Mouse (Mus musculus) lung, postnatal 0 days (tissue): ENCODE data around the gene Rpl9-ps1. TPM values are rescaled to one million over a fixed set of nuclear protein-coding genes. Genes with fewer than 3 reads are reported as not detected.

Experiments used
- ATAC-seq: fragments of 200-750 bp; cut with Nextera tagmentation; 2 replicates; pipeline ENCODE4 v1.8.0; 2017; ENCODE audit warnings: moderate library complexity
- DNase-seq: peaks from one replicate; pipeline ENCODE4 v3.0.0-alpha.2; 2016; ENCODE audit warnings: low spot score
- H3K27ac ChIP-seq: fragments of 300-500 bp; sonication (generic); 2 replicates; pipeline ENCODE4 v1.5.1; 2014; ENCODE audit warnings: antibody characterized with exemption, mild to moderate bottlenecking, low read length, mixed read lengths
- H3K27me3 ChIP-seq: fragments of 300-500 bp; sonication (generic); replicated peaks from 2 replicates; pipeline ENCODE4 v1.6.1; 2014; ENCODE audit warnings: low read length, mixed read lengths; ENCODE audit not compliant: insufficient read depth
- H3K36me3 ChIP-seq: fragments of 300-500 bp; sonication (generic); 2 replicates; pipeline ENCODE4 v1.6.1; 2014; ENCODE audit warnings: low read length, mixed read lengths; ENCODE audit not compliant: insufficient read depth
- H3K4me1 ChIP-seq: fragments of 300-500 bp; sonication (generic); 2 replicates; pipeline ENCODE4 v1.6.1; 2014; ENCODE audit warnings: antibody characterized with exemption, low read depth, low read length, mixed read lengths; ENCODE audit not compliant: insufficient read depth
- H3K4me2 ChIP-seq: fragments of 300-500 bp; sonication (generic); replicated peaks from 2 replicates; pipeline ENCODE4 v1.6.1; 2014; ENCODE audit warnings: low read depth, mild to moderate bottlenecking, low read length, moderate library complexity, mixed read lengths
- H3K4me3 ChIP-seq: fragments of 300-500 bp; sonication (generic); 2 replicates; pipeline ENCODE4 v1.5.1; 2014; ENCODE audit warnings: low read depth, low read length
- H3K9ac ChIP-seq: fragments of 300-500 bp; sonication (generic); replicated peaks from 2 replicates; pipeline ENCODE4 v1.6.1; 2014; ENCODE audit warnings: low read depth, mild to moderate bottlenecking
- H3K9me3 ChIP-seq: fragments of 300-500 bp; sonication (generic); 2 replicates; pipeline ENCODE4 v1.6.1; 2016; ENCODE audit warnings: low read length, mixed read lengths
- CTCF ChIP-seq: IDR thresholded peaks from 2 replicates; pipeline ENCODE4 v1.5.1; 2016; ENCODE audit warnings: antibody characterized with exemption, mild to moderate bottlenecking
- EP300 ChIP-seq: IDR thresholded peaks from 2 replicates; pipeline ENCODE4 v1.6.1; 2016; ENCODE audit warnings: antibody characterized with exemption, mild to moderate bottlenecking, control low read depth
- WGBS: fragments of 180-500 bp; shearing (Covaris S2); extraction: QIAGEN DNeasy Blood & Tissue Kit; methylation state at CpG from one replicate; pipeline ENCODE4 v1.1.7; 2014; 5-methylcytosine and 5-hydroxymethylcytosine counted together
- polyA plus RNA-seq: library from polyadenylated mRNA; unstranded; fragments of >200 nt; fragmentation: Nextera tagmentation; extraction: Ambion mirVana; gene quantifications from 2 replicates; pipeline ENCODE4 v1.2.1, GENCODE M21; 2015

The Rpl9-ps1 gene
- polyA plus RNA-seq, 1 experiment from 2014 or later: not detected

DNA sequence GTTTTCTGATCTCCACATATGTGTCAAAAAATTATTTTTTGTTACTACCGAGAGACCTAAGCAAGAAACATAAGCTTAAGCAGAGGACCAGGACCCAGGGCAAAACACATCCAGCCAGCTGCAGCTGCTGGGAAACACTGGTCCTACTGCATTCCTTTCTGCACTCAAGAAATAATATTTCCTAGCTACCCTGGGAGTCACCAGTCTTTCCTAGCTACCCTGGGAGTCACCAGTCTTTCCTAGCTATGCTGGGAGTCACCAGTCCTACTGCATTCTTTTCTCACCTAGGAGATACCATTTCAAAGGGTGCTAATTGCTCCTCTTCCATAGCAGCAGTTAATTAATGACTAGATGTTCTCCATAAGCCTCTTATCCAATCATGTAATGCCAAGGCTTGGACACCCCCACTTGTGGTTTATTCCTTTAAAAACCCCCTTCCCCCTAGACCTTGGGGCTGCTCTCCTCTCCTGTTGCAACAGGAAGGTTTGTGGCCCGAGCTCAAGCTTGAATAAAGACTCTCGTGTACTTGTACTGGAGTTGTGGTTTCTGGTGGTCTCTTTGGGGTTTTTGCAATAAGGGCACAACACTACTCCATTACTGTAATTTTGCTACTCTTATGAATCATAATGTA lies 47.1 kb downstream of the Rpl9-ps1 start:
- Histone ChIP-seq H3K9me3 (no peaks in the 10 kb centered on the region), H3K9ac (no peak overlapping the region), H3K4me3 (no peak overlapping the region), H3K36me3 (no peaks in the 10 kb centered on the region), H3K4me2 (no peak overlapping the region), H3K27ac (no peak overlapping the region), H3K27me3 (no peaks in the 10 kb centered on the region), H3K4me1 (no peaks in the 10 kb centered on the region)
- peak; percentile 59 for DNase-seq
- no peak for TF ChIP-seq EP300
- TF ChIP-seq CTCF: no peak
- WGBS: 56% methylated on average over 3 of the region's 3 CpGs
- ATAC-seq: peak; percentile 76

DNA sequence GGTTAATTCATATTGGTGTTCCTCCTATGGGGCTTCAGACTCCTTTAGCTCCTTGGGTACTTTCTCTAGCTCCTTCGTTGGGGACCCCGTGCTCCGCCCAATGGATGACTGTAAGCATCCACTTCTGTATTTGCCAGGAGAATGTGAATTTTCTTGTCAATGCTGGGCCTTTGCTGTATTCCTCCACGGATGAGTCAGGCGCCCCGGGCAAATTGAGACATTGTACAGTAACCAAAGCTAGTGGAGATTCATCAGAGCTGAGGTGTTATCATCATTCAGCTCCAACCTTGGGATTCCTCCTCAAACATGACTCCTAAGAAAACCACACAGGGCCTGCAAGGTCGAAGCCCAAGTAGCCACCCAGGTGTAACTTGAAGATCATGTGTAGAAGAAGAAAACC lies 47.6 kb downstream of the Rpl9-ps1 start:
- Histone ChIP-seq H3K4me2 (no peak overlapping the region), H3K4me3 (no peak overlapping the region), H3K9me3 (no peaks in the 10 kb centered on the region), H3K36me3 (no peaks in the 10 kb centered on the region), H3K4me1 (no peaks in the 10 kb centered on the region), H3K27me3 (no peaks in the 10 kb centered on the region), H3K9ac (no peak overlapping the region), H3K27ac (no peak overlapping the region)
- TF ChIP-seq CTCF (no peak), EP300 (no peak)
- DNase-seq: no peak
- ATAC-seq: no peak
- WGBS: 79% methylated on average over 7 of the region's 7 CpGs

DNA sequence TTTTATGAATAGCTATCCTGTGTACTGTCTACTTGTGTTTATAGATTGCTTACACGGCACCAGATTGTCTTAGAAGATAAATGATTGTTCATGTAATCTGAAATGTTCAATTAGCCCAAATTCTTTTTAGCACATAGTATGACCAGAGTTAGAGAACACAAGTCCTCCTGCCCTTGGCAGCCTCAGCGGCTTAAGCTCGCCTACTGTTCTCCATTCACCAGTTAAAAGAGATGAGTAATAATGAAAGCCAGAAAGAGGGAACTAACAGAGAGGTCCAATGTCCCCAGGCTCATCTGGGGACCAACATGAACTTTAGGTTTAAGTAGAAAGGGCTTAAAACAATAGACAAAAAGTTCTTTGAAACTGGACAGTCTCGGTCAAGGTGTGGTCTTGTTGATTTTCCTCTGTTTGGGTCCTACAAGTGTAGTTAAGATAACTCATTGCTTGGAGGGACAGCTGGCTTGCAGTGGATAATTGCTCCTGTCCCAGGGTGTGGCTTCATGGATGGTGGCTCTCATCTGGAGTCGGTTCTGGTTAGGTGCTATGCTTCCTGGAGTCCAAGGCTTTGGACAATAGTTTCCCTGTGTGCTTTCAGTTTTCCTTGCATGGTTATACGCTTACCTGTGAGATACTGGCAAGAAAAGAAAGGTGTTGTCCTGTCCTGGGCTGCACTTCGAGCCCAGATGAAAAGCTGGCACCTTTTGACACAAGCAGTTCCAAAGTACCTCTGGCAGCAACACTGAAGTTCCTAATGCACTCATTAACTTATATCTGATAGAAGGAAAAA lies 49.6 kb downstream of the Rpl9-ps1 start:
- DNase-seq (peak; percentile 42), ATAC-seq (no peak)
- Histone ChIP-seq H3K4me3 (no peak overlapping the region), H3K27ac (no peak overlapping the region), H3K36me3 (no peaks in the 10 kb centered on the region), H3K4me1 (no peaks in the 10 kb centered on the region), H3K4me2 (no peak overlapping the region), H3K9ac (no peak overlapping the region), H3K27me3 (no peaks in the 10 kb centered on the region), H3K9me3 (no peaks in the 10 kb centered on the region)
- no peak for TF ChIP-seq CTCF
- TF ChIP-seq EP300: no peak
- 55% methylated on average over 7 of the region's 7 CpGs for WGBS

Other genes with a start within 250 kb of the Rpl9-ps1 start
- 0.80 and 1.2 TPM in 2 replicates for gene Rasl10b, start 236.5 kb downstream of the Rpl9-ps1 start, polyA plus RNA-seq
- gene Gas2l2, start 216.2 kb downstream of the Rpl9-ps1 start, polyA plus RNA-seq: 1.8 and 2.2 TPM in 2 replicates
- 0.23 and 0.54 TPM in 2 replicates for gene 1700020L24Rik, start 207.9 kb downstream of the Rpl9-ps1 start, polyA plus RNA-seq
- 4.2 and 5.1 TPM in 2 replicates for gene Mmp28, start 182.6 kb downstream of the Rpl9-ps1 start, polyA plus RNA-seq
- 3.2 and 4.4 TPM in 2 replicates for gene Taf15, start 172.5 kb downstream of the Rpl9-ps1 start, polyA plus RNA-seq
- not detected in 2 replicates for gene Heatr9, start 123.4 kb downstream of the Rpl9-ps1 start, polyA plus RNA-seq
- gene Ccl5, start 115.1 kb downstream of the Rpl9-ps1 start, polyA plus RNA-seq: 3.3 and 5.9 TPM in 2 replicates
- gene Ccl9, start 67.0 kb downstream of the Rpl9-ps1 start, polyA plus RNA-seq: 29.8 and 36.6 TPM in 2 replicates
- 413 and 421 TPM in 2 replicates for gene Ccl6, start 52.5 kb downstream of the Rpl9-ps1 start, polyA plus RNA-seq
- 3.6 and 11.2 TPM in 2 replicates for gene Ccl3, start 3.7 kb upstream of the Rpl9-ps1 start, polyA plus RNA-seq
- gene Ccl4, start 17.0 kb upstream of the Rpl9-ps1 start, polyA plus RNA-seq: 1.7 and 15.8 TPM in 2 replicates
- gene Wfdc17, start 58.4 kb upstream of the Rpl9-ps1 start, polyA plus RNA-seq: 27.1 and 33.5 TPM in 2 replicates
- 11.4 TPM in 1 of 2 replicates, not detected in the other for gene Wfdc18, start 63.4 kb upstream of the Rpl9-ps1 start, polyA plus RNA-seq
- 13.8 and 16.6 TPM in 2 replicates for gene Wfdc21, start 101.3 kb upstream of the Rpl9-ps1 start, polyA plus RNA-seq
- gene Heatr6, start 108.1 kb upstream of the Rpl9-ps1 start, polyA plus RNA-seq: 11.8 and 13.7 TPM in 2 replicates
- gene Hnf1b, start 204.4 kb upstream of the Rpl9-ps1 start, polyA plus RNA-seq: 9.0 and 11.4 TPM in 2 replicates